Mouse (Mus musculus): Measurements from ENCODE around the gene Tuba3a. TPM values are rescaled to one million over a fixed set of nuclear protein-coding genes. Genes with fewer than 3 reads are reported as not detected.
A peak's percentile ranks its signal among the peaks of the same experiment; 100 is the strongest.
"Not testable (repeated sequence)": the region's sequence is repeated elsewhere in the genome, so short reads cannot be mapped to it uniquely, and the experiment has no call there.

Tuba3a gene
- polyA plus RNA-seq, 2 experiments = 0.47 TPM; not detected in 1

DNA sequence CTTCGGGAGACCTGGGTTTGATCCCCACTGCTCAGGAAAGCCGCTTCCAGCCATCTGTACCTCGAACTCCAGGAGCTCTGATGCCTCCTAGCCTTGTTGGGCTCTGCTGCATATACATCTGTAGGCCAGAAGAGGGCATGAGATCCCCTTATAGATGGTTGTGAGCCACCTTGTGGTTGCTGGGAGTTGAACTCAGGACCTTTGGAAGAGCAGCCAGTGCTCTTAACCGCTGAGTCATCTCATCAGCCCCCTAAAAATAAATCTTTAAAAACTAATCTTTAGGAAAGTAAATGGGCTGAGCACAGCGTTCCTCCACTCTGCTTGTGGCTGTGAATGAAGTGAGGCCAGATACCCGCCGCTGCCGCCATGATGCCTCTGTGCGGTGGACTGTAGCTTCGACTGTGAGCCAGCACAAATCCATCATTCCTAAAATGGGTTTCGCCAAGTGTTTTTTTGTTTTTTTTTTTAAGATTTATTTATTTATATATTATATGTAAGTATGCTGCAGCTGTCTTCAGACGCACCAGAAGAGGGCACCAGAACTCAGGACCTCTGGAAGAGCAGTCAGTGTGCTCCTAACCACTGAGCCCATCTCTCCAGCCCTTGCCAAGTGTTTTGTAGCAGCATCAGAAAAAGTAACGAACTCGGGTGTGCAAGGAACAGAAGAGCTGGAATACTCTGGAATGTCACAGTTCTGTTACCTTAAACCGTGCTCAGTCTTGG is 10.8 kb downstream of the Tuba3a start:
- 59% methylated on average over 15 of the region's 15 CpGs for WGBS
- Histone ChIP-seq H3K36me3 (ENCODE audit: control insufficient read depth, insufficient read depth, low read length) (no peaks in the 10 kb centered on the region), H3K9ac (ENCODE audit: low read depth, low read length, severe bottlenecking) (no peak overlapping the region), H3K27me3 (ENCODE audit: control insufficient read depth, insufficient read depth, low read length) (no peaks in the 10 kb centered on the region), H3K4me1 (ENCODE audit: control insufficient read depth, insufficient read depth, low read length) (peaks cover 4% of the 10 kb centered on the region; the same call in 1 of the 2 replicates), H3K9me3 (ENCODE audit: control insufficient read depth, low read length) (no peaks in the 10 kb centered on the region), H3K27ac (replicated peaks; ENCODE audit: low read depth, low read length) (no peak overlapping the region), H3K4me2 (replicated peaks; ENCODE audit: low read depth, low read length, severe bottlenecking) (no peak overlapping the region), H3K4me3 (replicated peaks; ENCODE audit: low read length) (no peak overlapping the region)
- ATAC-seq (ENCODE audit: low FRiP score, low read depth) = no peak
- no peak for TF ChIP-seq POLR2A (IDR thresholded peaks at IDR 0.05; ENCODE audit: borderline replicate concordance, extremely low read depth, insufficient read depth, insufficient read length)
- DNase-seq (ENCODE audit: low spot score) = peak; percentile 46

DNA sequence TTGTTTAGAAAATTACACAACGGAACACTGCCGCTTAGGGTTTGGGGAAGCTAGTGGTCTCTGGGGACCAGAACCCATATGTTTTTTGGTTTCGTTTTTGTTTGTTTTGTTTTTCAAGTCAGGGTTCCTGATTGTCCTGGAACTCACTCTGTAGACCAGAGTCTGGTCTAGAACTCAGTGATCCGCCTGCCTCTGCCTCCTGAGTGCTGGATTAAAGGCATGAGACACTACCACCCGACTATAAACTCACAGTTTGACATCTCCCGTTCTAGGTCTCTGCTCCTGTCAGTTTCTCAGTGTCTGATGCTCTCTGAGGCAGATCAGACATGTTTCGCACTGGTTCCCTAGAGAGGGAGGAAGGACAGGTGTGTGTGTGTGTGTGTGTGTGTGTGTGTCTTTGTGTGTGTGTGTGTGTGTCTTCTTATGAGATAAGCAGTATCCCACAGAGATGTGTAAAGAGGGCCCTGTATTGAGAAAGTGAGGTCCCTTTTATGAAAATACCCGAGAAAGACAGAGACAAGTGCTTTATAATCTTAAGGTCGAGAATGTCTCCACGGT is 13.5 kb downstream of the Tuba3a start:
- Histone ChIP-seq H3K9ac (ENCODE audit: low read depth, low read length, severe bottlenecking) (no peak overlapping the region), H3K4me2 (replicated peaks; ENCODE audit: low read depth, low read length, severe bottlenecking) (no peak overlapping the region), H3K27me3 (ENCODE audit: control insufficient read depth, insufficient read depth, low read length) (no peaks in the 10 kb centered on the region), H3K9me3 (ENCODE audit: control insufficient read depth, low read length) (no peaks in the 10 kb centered on the region), H3K27ac (replicated peaks; ENCODE audit: low read depth, low read length) (no peak overlapping the region), H3K4me3 (replicated peaks; ENCODE audit: low read length) (no peak overlapping the region), H3K4me1 (ENCODE audit: control insufficient read depth, insufficient read depth, low read length) (peaks cover 4% of the 10 kb centered on the region; the same call in 1 of the 2 replicates), H3K36me3 (ENCODE audit: control insufficient read depth, insufficient read depth, low read length) (no peaks in the 10 kb centered on the region)
- ATAC-seq (ENCODE audit: low FRiP score, low read depth) (no peak), DNase-seq (ENCODE audit: low spot score) (no peak)
- WGBS = 76% methylated on average over 10 of the region's 10 CpGs
- no peak for TF ChIP-seq POLR2A (IDR thresholded peaks at IDR 0.05; ENCODE audit: borderline replicate concordance, extremely low read depth, insufficient read depth, insufficient read length)

DNA sequence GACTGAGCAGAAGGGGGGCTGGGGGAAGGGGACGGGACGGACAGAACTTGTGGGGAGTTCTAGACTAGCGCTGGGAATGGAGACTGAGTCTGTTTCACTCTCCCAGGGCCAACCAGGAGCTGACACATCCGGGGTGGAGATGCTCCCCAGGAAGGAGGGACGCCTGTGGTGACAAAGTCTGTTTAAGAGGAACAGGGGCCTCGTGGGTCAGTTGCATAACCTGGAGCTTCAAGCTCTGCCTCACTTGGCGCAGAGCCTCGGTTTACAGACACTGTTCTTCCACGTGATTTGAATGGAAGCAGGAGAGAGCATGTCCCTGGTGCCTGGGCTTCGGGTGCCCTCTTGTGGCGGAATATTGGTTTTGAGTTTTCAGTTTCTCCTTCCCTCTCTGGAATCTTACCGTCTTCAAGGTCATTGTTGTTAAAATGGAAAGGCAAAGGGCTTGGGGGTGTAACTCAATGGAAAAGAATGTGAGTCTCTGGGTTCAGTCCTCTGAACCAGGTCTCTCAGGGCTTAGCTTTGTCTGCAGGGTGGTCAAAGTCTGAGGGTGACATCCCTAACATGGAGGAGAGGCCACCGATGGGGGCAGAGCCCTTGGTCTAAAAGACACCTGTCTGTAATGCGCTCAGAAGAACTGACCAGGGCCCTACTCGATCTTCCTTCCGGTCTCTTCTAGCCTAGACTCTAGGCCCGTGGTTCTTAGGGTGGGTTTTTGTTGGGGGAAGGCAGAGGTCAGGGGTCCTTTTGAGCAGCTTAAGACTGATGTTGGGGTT is 14.2 kb downstream of the Tuba3a start:
- H3K4me3 ChIP-seq (replicated peaks; ENCODE audit: low read length) = peak overlapping the region; percentile 15
- no peaks in the 10 kb centered on the region for H3K36me3 ChIP-seq (ENCODE audit: control insufficient read depth, insufficient read depth, low read length)
- peaks cover 4% of the 10 kb centered on the region; the same call in 1 of the 2 replicates for H3K4me1 ChIP-seq (ENCODE audit: control insufficient read depth, insufficient read depth, low read length)
- no peaks in the 10 kb centered on the region for H3K9me3 ChIP-seq (ENCODE audit: control insufficient read depth, low read length)
- H3K27ac ChIP-seq (replicated peaks; ENCODE audit: low read depth, low read length) = no peak overlapping the region
- 0 out of 2 replicates have a peak overlapping the region, but pooled peaks have one; percentile 2 for H3K9ac ChIP-seq (ENCODE audit: low read depth, low read length, severe bottlenecking)
- H3K4me2 ChIP-seq (replicated peaks; ENCODE audit: low read depth, low read length, severe bottlenecking) = peak overlapping the region; percentile 48
- DNase-seq (ENCODE audit: low spot score) (peak; percentile 92), ATAC-seq (ENCODE audit: low FRiP score, low read depth) (peak; percentile 82)
- H3K27me3 ChIP-seq (ENCODE audit: control insufficient read depth, insufficient read depth, low read length) = no peaks in the 10 kb centered on the region
- WGBS = 18% methylated on average over 17 of the region's 17 CpGs
- TF ChIP-seq POLR2A (IDR thresholded peaks at IDR 0.05; ENCODE audit: borderline replicate concordance, extremely low read depth, insufficient read depth, insufficient read length) = no peak

DNA sequence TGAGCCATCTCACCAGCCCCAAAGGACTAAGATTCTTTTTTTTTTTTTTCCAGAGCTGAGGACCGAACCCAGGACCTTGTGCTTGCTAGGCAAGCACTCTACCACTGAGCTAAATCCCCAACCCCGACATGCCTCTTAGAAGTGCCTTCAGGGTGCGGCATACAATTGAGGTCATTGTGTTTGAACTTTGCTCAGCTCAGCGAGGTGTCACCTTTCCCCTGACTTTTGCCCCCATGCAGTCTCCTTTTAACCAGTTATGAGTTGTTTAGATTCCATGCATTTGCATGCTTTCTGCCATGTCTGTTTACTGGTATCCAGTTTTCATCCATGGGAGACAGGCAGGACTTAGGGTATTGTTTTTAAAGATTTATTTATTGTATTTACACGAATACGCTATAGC is 17.0 kb downstream of the Tuba3a start:
- Histone ChIP-seq H3K4me3 (replicated peaks; ENCODE audit: low read length) (no peak overlapping the region), H3K27ac (replicated peaks; ENCODE audit: low read depth, low read length) (no peak overlapping the region), H3K4me1 (ENCODE audit: control insufficient read depth, insufficient read depth, low read length) (peaks cover 4% of the 10 kb centered on the region; the same call in 1 of the 2 replicates), H3K4me2 (replicated peaks; ENCODE audit: low read depth, low read length, severe bottlenecking) (no peak overlapping the region), H3K27me3 (ENCODE audit: control insufficient read depth, insufficient read depth, low read length) (no peaks in the 10 kb centered on the region), H3K36me3 (ENCODE audit: control insufficient read depth, insufficient read depth, low read length) (no peaks in the 10 kb centered on the region), H3K9me3 (ENCODE audit: control insufficient read depth, low read length) (no peaks in the 10 kb centered on the region), H3K9ac (ENCODE audit: low read depth, low read length, severe bottlenecking) (no peak overlapping the region)
- DNase-seq (ENCODE audit: low spot score) (no peak), ATAC-seq (ENCODE audit: low FRiP score, low read depth) (no peak)
- TF ChIP-seq POLR2A (IDR thresholded peaks at IDR 0.05; ENCODE audit: borderline replicate concordance, extremely low read depth, insufficient read depth, insufficient read length) = no peak
- WGBS = 48% methylated on average over 6 of the region's 6 CpGs

DNA sequence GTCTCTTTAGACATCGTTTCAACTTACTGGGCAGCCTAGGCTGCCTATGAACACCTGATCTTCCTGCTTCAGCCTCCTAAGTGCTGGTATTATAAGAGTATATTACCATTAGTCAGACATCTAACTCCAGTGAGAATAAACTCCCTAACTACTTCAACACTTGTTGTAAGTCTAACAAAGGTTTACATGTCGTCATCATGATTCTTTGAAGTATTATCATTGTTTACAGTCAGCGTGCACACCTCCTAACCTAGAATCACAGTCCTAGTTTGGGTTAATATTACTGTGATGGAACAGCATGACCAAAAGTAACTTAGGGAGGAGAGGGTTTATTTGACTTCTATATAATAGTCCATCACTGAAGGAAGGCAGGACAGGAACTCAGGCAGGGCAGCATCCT is 18.4 kb downstream of the Tuba3a start:
- no peak overlapping the region for H3K4me3 ChIP-seq (replicated peaks; ENCODE audit: low read length)
- no peaks in the 10 kb centered on the region for H3K9me3 ChIP-seq (ENCODE audit: control insufficient read depth, low read length)
- TF ChIP-seq POLR2A (IDR thresholded peaks at IDR 0.05; ENCODE audit: borderline replicate concordance, extremely low read depth, insufficient read depth, insufficient read length) = no peak
- no peak overlapping the region for H3K9ac ChIP-seq (ENCODE audit: low read depth, low read length, severe bottlenecking)
- H3K27ac ChIP-seq (replicated peaks; ENCODE audit: low read depth, low read length) = no peak overlapping the region
- ATAC-seq (ENCODE audit: low FRiP score, low read depth) = no peak
- no peak for DNase-seq (ENCODE audit: low spot score)
- peaks cover 4% of the 10 kb centered on the region; the same call in 1 of the 2 replicates for H3K4me1 ChIP-seq (ENCODE audit: control insufficient read depth, insufficient read depth, low read length)
- H3K27me3 ChIP-seq (ENCODE audit: control insufficient read depth, insufficient read depth, low read length) = no peaks in the 10 kb centered on the region
- 76% methylated on average over 3 of the region's 3 CpGs for WGBS
- no peaks in the 10 kb centered on the region for H3K36me3 ChIP-seq (ENCODE audit: control insufficient read depth, insufficient read depth, low read length)
- H3K4me2 ChIP-seq (replicated peaks; ENCODE audit: low read depth, low read length, severe bottlenecking) = no peak overlapping the region

DNA sequence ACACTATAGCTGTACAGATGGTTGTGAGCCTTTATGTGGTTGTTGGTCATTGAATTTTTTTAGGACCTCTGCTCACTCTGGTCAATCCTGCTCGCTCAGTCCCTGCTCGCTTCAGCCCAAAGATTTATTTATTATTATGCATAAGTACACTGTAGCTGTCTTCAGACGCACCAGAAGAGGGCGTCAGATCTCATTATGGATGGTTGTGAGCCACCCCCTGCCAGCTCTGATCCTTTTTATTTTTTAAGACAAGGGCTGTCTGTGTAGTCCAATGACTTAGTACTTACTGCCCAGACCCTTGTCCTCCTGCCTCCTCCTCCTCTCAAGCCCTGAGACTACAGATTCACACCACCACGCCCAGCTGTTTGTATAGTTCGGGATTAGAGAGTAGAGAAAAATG is 19.2 kb downstream of the Tuba3a start:
- WGBS = 72% methylated on average over 6 of the region's 6 CpGs
- not testable (repeated sequence) for H3K9me3 ChIP-seq (ENCODE audit: control insufficient read depth, low read length); H3K27ac ChIP-seq (replicated peaks; ENCODE audit: low read depth, low read length); H3K4me2 ChIP-seq (replicated peaks; ENCODE audit: low read depth, low read length, severe bottlenecking); H3K36me3 ChIP-seq (ENCODE audit: control insufficient read depth, insufficient read depth, low read length); DNase-seq (ENCODE audit: low spot score); H3K27me3 ChIP-seq (ENCODE audit: control insufficient read depth, insufficient read depth, low read length); ATAC-seq (ENCODE audit: low FRiP score, low read depth); H3K4me3 ChIP-seq (replicated peaks; ENCODE audit: low read length); H3K4me1 ChIP-seq (ENCODE audit: control insufficient read depth, insufficient read depth, low read length); H3K9ac ChIP-seq (ENCODE audit: low read depth, low read length, severe bottlenecking)
